Mouse (Mus musculus): ENCODE measurements at regions not wholly inside any gene's neighbourhood (a gene's known extent, or its start where the extent isn't known, plus 50 kb on each side); places are given as distances from the start of the nearest gene placed in this dataset.

GRCm38 (mm10) chr13:73159865-73160264, 100.4 kb upstream of the Irx4 start:
- no peak for ATAC-seq (replicated peaks in 1 of 2; ENCODE audit: insufficient read depth in 1 of 2, low FRiP score in 2 of 2, low TSS enrichment in 1 of 2, low read depth in 1 of 2, poor library complexity in 2 of 2, severe bottlenecking in 2 of 2)

GRCm38 (mm10) chr13:73160289-73160688, 100.0 kb upstream of the Irx4 start:
- ATAC-seq (replicated peaks in 1 of 2; ENCODE audit: insufficient read depth in 1 of 2, low FRiP score in 2 of 2, low TSS enrichment in 1 of 2, low read depth in 1 of 2, poor library complexity in 2 of 2, severe bottlenecking in 2 of 2): peak; percentile 84 to 88

GRCm38 (mm10) chr13:73170301-73170700, 90.0 kb upstream of the Irx4 start:
- ATAC-seq (replicated peaks in 1 of 2; ENCODE audit: insufficient read depth in 1 of 2, low FRiP score in 2 of 2, low TSS enrichment in 1 of 2, low read depth in 1 of 2, poor library complexity in 2 of 2, severe bottlenecking in 2 of 2): no peak

GRCm38 (mm10) chr13:73207931-73208448, 52.3 kb upstream of the Irx4 start:
- ATAC-seq (replicated peaks in 1 of 2; ENCODE audit: insufficient read depth in 1 of 2, low FRiP score in 2 of 2, low TSS enrichment in 1 of 2, low read depth in 1 of 2, poor library complexity in 2 of 2, severe bottlenecking in 2 of 2): no peak

Measured in hematopoietic stem cell, adult 5-6 weeks (primary cell).